Mouse (Mus musculus): Measurements from ENCODE around the gene Rhbdf1. TPM values are rescaled to one million over a fixed set of nuclear protein-coding genes. Genes with fewer than 3 reads are reported as not detected.

Rhbdf1 gene
- polyA plus RNA-seq, 1 experiment: 4.7 TPM

DNA sequence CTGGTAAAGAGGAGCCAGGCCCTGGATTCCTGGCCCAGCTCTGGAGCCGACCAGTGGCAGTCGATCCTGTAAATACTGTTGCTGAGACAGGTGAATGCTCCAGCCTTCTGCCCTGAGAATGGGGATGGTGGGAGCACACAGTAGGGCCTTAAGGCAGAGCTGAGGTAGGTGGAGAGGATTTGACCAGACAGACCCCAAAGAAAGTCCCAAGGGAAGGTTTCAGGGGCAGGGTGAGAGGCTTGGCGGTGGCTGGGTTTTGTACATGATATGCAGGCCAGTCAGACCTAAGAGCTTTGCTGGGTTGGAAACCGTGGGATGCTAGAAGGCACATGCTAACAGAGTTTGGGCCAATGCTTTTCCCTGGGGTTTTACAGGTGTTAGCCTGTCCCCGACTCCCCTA is 27.5 kb downstream of the Rhbdf1 start:
- no peak for TF ChIP-seq CTCF (IDR thresholded peaks at IDR 0.05; ENCODE audit: low read depth, low read length)
- no peak for TF ChIP-seq POLR2A (IDR thresholded peaks at IDR 0.05; ENCODE audit: borderline replicate concordance, low read depth, low read length)
- H3K27ac ChIP-seq (ENCODE audit: insufficient read depth, low read depth, low read length): no peak overlapping the region
- H3K4me1 ChIP-seq (ENCODE audit: control insufficient read depth, insufficient read depth, low read length): no peaks in the 10 kb centered on the region
- no peak overlapping the region for H3K4me3 ChIP-seq (ENCODE audit: insufficient read depth, low read length)

DNA sequence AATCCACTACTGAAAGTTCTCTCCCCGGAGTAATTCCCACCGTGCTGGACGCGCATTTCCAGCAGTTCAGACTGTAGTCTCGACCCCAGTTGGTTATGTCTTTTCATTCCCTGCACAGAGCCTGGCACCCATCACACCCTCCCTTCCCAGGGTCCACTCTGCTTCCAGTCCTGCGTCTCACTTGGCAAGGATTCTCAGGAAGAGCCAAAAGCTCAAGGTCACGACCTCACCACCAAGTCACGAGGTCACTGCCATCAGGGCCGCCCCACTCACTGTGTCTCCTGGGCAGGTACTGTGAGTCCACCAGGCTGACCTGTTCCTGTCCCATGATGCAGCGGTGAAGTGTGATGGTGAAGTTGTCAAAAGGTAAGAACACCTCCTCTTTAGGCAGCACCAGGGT is 28.0 kb downstream of the Rhbdf1 start:
- no peak overlapping the region for H3K4me3 ChIP-seq (ENCODE audit: insufficient read depth, low read length)
- no peak overlapping the region for H3K27ac ChIP-seq (ENCODE audit: insufficient read depth, low read depth, low read length)
- H3K4me1 ChIP-seq (ENCODE audit: control insufficient read depth, insufficient read depth, low read length): no peaks in the 10 kb centered on the region
- no peak for TF ChIP-seq POLR2A (IDR thresholded peaks at IDR 0.05; ENCODE audit: borderline replicate concordance, low read depth, low read length)
- no peak for TF ChIP-seq CTCF (IDR thresholded peaks at IDR 0.05; ENCODE audit: low read depth, low read length)

- Histone ChIP-seq H3K4me3 (ENCODE audit: insufficient read depth, low read length) (no peak overlapping the region), H3K27ac (ENCODE audit: insufficient read depth, low read depth, low read length) (no peak overlapping the region), H3K4me1 (ENCODE audit: control insufficient read depth, insufficient read depth, low read length) (no peaks in the 10 kb centered on the region)
- TF ChIP-seq POLR2A (IDR thresholded peaks at IDR 0.05; ENCODE audit: borderline replicate concordance, low read depth, low read length): no peak
- no peak for TF ChIP-seq CTCF (IDR thresholded peaks at IDR 0.05; ENCODE audit: low read depth, low read length)
Observed at GRCm38 (mm10) chr11:32193156-32193555, 28.9 kb downstream of the Rhbdf1 start.

DNA sequence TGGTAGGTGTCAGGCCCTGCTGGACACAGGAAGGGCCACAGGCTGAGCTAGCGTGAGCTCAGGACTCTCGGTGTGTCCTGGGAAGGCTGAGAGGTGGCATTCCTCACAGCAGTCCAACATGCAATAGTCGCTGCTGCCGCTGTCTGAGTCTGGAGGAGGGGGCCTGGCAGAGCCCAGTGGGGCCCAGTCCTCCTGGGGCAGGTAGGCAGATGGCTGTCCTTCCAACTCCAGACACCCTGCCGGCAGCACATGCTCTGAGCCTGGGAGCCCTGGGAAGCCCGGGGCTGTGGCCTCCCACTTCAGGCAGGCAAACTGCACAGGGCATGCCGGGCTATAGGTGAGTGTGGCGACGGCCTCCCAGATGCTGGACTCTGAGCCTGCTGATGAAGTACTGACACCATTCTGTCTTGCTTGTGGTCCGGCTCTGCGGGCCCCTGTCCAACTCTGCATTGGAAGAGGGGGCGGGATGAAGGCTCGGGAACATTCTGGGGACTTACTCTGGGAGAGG is 31.4 kb downstream of the Rhbdf1 start:
- Histone ChIP-seq H3K4me3 (ENCODE audit: insufficient read depth, low read length) (no peak overlapping the region), H3K4me1 (ENCODE audit: control insufficient read depth, insufficient read depth, low read length) (no peaks in the 10 kb centered on the region), H3K27ac (ENCODE audit: insufficient read depth, low read depth, low read length) (no peak overlapping the region)
- TF ChIP-seq CTCF (IDR thresholded peaks at IDR 0.05; ENCODE audit: low read depth, low read length): no peak
- TF ChIP-seq POLR2A (IDR thresholded peaks at IDR 0.05; ENCODE audit: borderline replicate concordance, low read depth, low read length): no peak

DNA sequence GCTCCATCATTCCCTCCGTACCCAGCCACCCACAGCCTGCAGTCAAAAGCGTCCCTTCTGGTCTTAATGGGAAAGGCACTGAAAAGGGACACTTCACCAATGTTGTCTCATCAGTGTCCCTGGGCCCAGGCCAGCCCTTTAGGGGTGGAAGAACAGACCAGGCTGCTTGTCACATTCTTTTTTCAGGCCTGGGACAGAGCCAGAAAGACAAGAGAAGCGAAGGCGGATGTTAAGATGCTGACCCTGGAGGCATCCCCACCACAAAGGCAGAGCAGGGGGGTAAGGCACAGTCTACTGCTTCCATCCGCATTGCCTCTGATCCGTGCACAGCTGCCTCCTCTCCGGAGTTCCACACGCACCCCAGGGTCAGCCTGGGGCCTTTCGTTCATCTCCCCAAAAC is 32.0 kb downstream of the Rhbdf1 start:
- Histone ChIP-seq H3K27ac (ENCODE audit: insufficient read depth, low read depth, low read length) (no peak overlapping the region), H3K4me3 (ENCODE audit: insufficient read depth, low read length) (no peak overlapping the region), H3K4me1 (ENCODE audit: control insufficient read depth, insufficient read depth, low read length) (no peaks in the 10 kb centered on the region)
- no peak for TF ChIP-seq POLR2A (IDR thresholded peaks at IDR 0.05; ENCODE audit: borderline replicate concordance, low read depth, low read length)
- TF ChIP-seq CTCF (IDR thresholded peaks at IDR 0.05; ENCODE audit: low read depth, low read length): no peak

GRCm38 (mm10) chr11:32189434-32189833 is 32.7 kb downstream of the Rhbdf1 start:
- Histone ChIP-seq H3K27ac (ENCODE audit: insufficient read depth, low read depth, low read length) (no peak overlapping the region), H3K4me3 (ENCODE audit: insufficient read depth, low read length) (no peak overlapping the region), H3K4me1 (ENCODE audit: control insufficient read depth, insufficient read depth, low read length) (no peaks in the 10 kb centered on the region)
- TF ChIP-seq POLR2A (IDR thresholded peaks at IDR 0.05; ENCODE audit: borderline replicate concordance, low read depth, low read length) (no peak), CTCF (IDR thresholded peaks at IDR 0.05; ENCODE audit: low read depth, low read length) (no peak)

DNA sequence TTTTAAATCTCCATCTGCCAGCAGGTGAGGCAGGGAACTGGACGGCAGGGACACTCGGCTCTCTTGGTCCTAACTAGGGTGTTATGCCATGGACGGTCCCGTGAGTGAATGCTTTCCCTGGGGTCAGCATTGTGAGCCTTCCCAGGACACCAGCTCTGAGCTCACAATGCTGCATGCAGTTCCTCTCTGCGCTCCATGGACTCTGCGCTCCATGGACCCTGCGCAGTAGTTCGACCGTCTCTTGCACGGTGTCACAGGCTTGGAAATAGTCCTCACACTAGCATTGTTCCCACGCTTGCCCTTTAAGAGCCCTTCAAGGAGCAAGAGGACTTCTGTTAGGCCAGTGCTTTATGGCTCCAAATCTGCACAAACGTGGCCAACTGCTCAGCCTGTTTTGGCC is 33.2 kb downstream of the Rhbdf1 start:
- TF ChIP-seq POLR2A (IDR thresholded peaks at IDR 0.05; ENCODE audit: borderline replicate concordance, low read depth, low read length): no peak
- TF ChIP-seq CTCF (IDR thresholded peaks at IDR 0.05; ENCODE audit: low read depth, low read length): no peak
- H3K4me3 ChIP-seq (ENCODE audit: insufficient read depth, low read length): no peak overlapping the region
- H3K27ac ChIP-seq (ENCODE audit: insufficient read depth, low read depth, low read length): no peak overlapping the region
- no peaks in the 10 kb centered on the region for H3K4me1 ChIP-seq (ENCODE audit: control insufficient read depth, insufficient read depth, low read length)

GRCm38 (mm10) chr11:32187256-32187655 is 34.8 kb downstream of the Rhbdf1 start:
- no peaks in the 10 kb centered on the region for H3K4me1 ChIP-seq (ENCODE audit: control insufficient read depth, insufficient read depth, low read length)
- no peak for TF ChIP-seq CTCF (IDR thresholded peaks at IDR 0.05; ENCODE audit: low read depth, low read length)
- no peak for TF ChIP-seq POLR2A (IDR thresholded peaks at IDR 0.05; ENCODE audit: borderline replicate concordance, low read depth, low read length)
- no peak overlapping the region for H3K27ac ChIP-seq (ENCODE audit: insufficient read depth, low read depth, low read length)
- H3K4me3 ChIP-seq (ENCODE audit: insufficient read depth, low read length): no peak overlapping the region

DNA sequence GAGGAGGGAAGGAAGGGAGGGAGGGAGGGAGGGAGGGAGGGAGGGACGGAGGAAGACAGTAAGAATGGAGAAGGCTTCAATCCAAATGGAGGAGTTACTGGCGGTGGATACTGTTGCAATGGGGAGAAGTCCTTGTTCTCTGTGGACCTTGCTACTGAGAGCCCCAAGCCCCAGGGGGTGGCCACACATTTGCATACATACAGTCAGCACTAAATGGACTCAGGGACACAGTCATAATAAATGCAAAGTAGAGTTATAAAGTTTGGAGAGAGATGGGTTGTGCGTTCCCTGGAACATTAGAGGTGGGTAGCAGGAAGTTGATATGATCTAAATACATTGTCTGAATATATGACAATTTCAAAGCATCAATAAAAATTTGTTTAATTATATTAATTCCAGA is 36.1 kb downstream of the Rhbdf1 start:
- Histone ChIP-seq H3K4me1 (ENCODE audit: control insufficient read depth, insufficient read depth, low read length) (no peaks in the 10 kb centered on the region), H3K27ac (ENCODE audit: insufficient read depth, low read depth, low read length) (no peak overlapping the region), H3K4me3 (ENCODE audit: insufficient read depth, low read length) (no peak overlapping the region)
- TF ChIP-seq CTCF (IDR thresholded peaks at IDR 0.05; ENCODE audit: low read depth, low read length) (no peak), POLR2A (IDR thresholded peaks at IDR 0.05; ENCODE audit: borderline replicate concordance, low read depth, low read length) (no peak)

DNA sequence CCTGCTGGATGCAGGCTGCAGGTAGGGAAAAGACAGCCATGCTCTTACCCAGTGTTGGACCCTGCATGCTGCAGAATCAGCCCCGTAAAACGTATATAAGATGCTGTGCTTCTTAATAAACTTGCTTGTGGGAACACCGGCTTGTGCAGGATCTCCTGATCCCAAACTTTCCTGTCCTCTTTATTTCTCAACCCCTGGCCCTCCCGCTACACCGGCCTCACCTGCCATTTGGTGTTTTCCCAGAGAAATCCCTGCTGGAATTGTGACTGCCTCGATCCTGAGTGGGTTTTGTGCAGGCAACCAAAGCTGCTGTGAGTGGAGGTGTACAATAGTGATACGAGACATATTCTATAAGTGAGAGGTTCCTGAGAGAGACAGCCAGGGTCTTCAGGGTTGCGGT is 37.6 kb downstream of the Rhbdf1 start:
- no peak overlapping the region for H3K27ac ChIP-seq (ENCODE audit: insufficient read depth, low read depth, low read length)
- H3K4me1 ChIP-seq (ENCODE audit: control insufficient read depth, insufficient read depth, low read length): no peaks in the 10 kb centered on the region
- TF ChIP-seq CTCF (IDR thresholded peaks at IDR 0.05; ENCODE audit: low read depth, low read length): no peak
- no peak for TF ChIP-seq POLR2A (IDR thresholded peaks at IDR 0.05; ENCODE audit: borderline replicate concordance, low read depth, low read length)
- H3K4me3 ChIP-seq (ENCODE audit: insufficient read depth, low read length): no peak overlapping the region

Data from bone marrow macrophage, adult 2 months (primary cell).